Mouse (Mus musculus) heart, adult 2 months (tissue): ENCODE measurements at regions not wholly inside any gene's neighbourhood (a gene's known extent, or its start where the extent isn't known, plus 50 kb on each side); places are given as distances from the start of the nearest gene placed in this dataset.

Experiments used
- CTCF ChIP-seq: fragments of 200-600 bp; IDR thresholded peaks from 2 replicates; pipeline ENCODE4 v1.8.1; 2022; ENCODE audit warnings: antibody characterized with exemption, mild to moderate bottlenecking, moderate library complexity
- EP300 ChIP-seq: fragments of 200-500 bp; IDR thresholded peaks from 2 replicates; pipeline ENCODE4 v1.6.1; 2011; ENCODE audit warnings: low read depth, low read length, control low read depth; ENCODE audit not compliant: insufficient read depth
- POLR2A ChIP-seq: fragments of 200-500 bp; IDR thresholded peaks from 2 replicates; pipeline ENCODE4 v1.6.1; 2011; ENCODE audit warnings: mild to moderate bottlenecking, low read depth, low read length, control low read depth; ENCODE audit not compliant: insufficient read depth

GRCm38 (mm10) chr19:26261530-26261929 lies 343.3 kb upstream of the Smarca2 start:
- TF ChIP-seq POLR2A, result no peak
- TF ChIP-seq EP300, result no peak
- no peak for TF ChIP-seq CTCF
